Mouse (Mus musculus) C2C12 (cell line): ENCODE data around the gene Kifc5b.

Experiments
- CTCF ChIP-seq: IDR thresholded peaks from one replicate; pipeline ENCODE4 v1.5.1; 2011; ENCODE audit not compliant: control insufficient read depth, insufficient read depth, insufficient read length
- MYOD1 ChIP-seq: IDR thresholded peaks from one replicate; pipeline ENCODE4 v1.6.1; 2011; ENCODE audit warnings: low read depth; ENCODE audit not compliant: control insufficient read depth, insufficient read length
- USF1 ChIP-seq: IDR thresholded peaks from one replicate; pipeline ENCODE4 v1.6.1; 2011; ENCODE audit warnings: low read depth, mild to moderate bottlenecking, control low read depth, moderate library complexity

GRCm38 (mm10) chr17:26895578-26895977, 21.3 kb upstream of the Kifc5b start:
- TF ChIP-seq USF1 (no peak), CTCF (peak; percentile 64), MYOD1 (no peak)
